Mouse (Mus musculus) CH12.LX (cell line): ENCODE measurements around the gene Me3.

Source experiments
- BHLHE40 ChIP-seq: IDR thresholded peaks from 2 replicates; pipeline ENCODE4 v1.6.1; 2011; ENCODE audit warnings: mild to moderate bottlenecking, low read depth, low read length, improper control_type of control experiment
- CHD2 ChIP-seq: IDR thresholded peaks from 2 replicates; pipeline ENCODE4 v1.6.1; 2011; ENCODE audit warnings: low read length, improper control_type of control experiment
- POLR2A ChIP-seq: IDR thresholded peaks from 2 replicates; pipeline ENCODE4 v1.6.1; 2011; ENCODE audit warnings: low read depth, mild to moderate bottlenecking, improper control_type of control experiment, low read length

GRCm38 (mm10) chr7:89628006-89628405 lies 4.2 kb upstream of the Me3 start:
- TF ChIP-seq CHD2 (no peak), POLR2A (no peak), BHLHE40 (no peak)
